Mouse (Mus musculus) midbrain, embryonic 14.5 days (tissue): Measurements from ENCODE around the gene Safb2. TPM values are rescaled to one million over a fixed set of nuclear protein-coding genes. Genes with fewer than 3 reads are reported as not detected.
"Not testable (repeated sequence)": the region's sequence is repeated elsewhere in the genome, so short reads cannot be mapped to it uniquely, and the experiment has no call there.

ENCODE experiments used
- ATAC-seq: fragments of 200-750 bp; cut with Nextera tagmentation; 2 replicates; pipeline ENCODE4 v1.8.0; 2017; ENCODE audit warnings: moderate number of reproducible peaks, moderate library complexity; ENCODE audit not compliant: low FRiP score, low TSS enrichment
- DNase-seq: peaks from one replicate; pipeline ENCODE4 v3.0.0-alpha.2; 2015
- H3K27ac ChIP-seq: fragments of 300-500 bp; sonication (generic); replicated peaks from 2 replicates; pipeline ENCODE4 v1.5.1; 2014; ENCODE audit warnings: mild to moderate bottlenecking, low read depth, low read length, moderate library complexity
- H3K27me3 ChIP-seq: fragments of 300-500 bp; sonication (generic); 2 replicates; pipeline ENCODE4 v1.6.1; 2014; ENCODE audit warnings: low read length, control low read depth, mixed read lengths; ENCODE audit not compliant: control insufficient read depth, insufficient read depth
- H3K36me3 ChIP-seq: fragments of 300-500 bp; sonication (generic); 2 replicates; pipeline ENCODE4 v1.6.1; 2014; ENCODE audit warnings: low read length, control low read depth; ENCODE audit not compliant: control insufficient read depth, insufficient read depth
- H3K4me1 ChIP-seq: fragments of 300-500 bp; sonication (generic); 2 replicates; pipeline ENCODE4 v1.6.1; 2014; ENCODE audit warnings: mild to moderate bottlenecking, antibody characterized with exemption, low read length, control low read depth; ENCODE audit not compliant: control insufficient read depth, insufficient read depth
- H3K4me2 ChIP-seq: fragments of 300-500 bp; sonication (generic); 2 replicates; pipeline ENCODE4 v1.6.1; 2014; ENCODE audit warnings: mild to moderate bottlenecking, low read length, moderate library complexity
- H3K4me3 ChIP-seq: fragments of 300-500 bp; sonication (generic); replicated peaks from 2 replicates; pipeline ENCODE4 v1.5.1; 2014; ENCODE audit warnings: low read depth, low read length
- H3K9ac ChIP-seq: fragments of 300-500 bp; sonication (generic); replicated peaks from 2 replicates; pipeline ENCODE4 v1.6.1; 2014; ENCODE audit warnings: mild to moderate bottlenecking, low read length, moderate library complexity
- H3K9me3 ChIP-seq: fragments of 300-500 bp; sonication (generic); 2 replicates; pipeline ENCODE4 v1.6.1; 2016; ENCODE audit warnings: low read length, control low read depth, mixed read lengths; ENCODE audit not compliant: control insufficient read depth
- WGBS: fragments of 180-500 bp; shearing (Covaris S2); extraction: QIAGEN DNeasy Blood & Tissue Kit; methylation state at CpG from one replicate; pipeline ENCODE4 v1.1.7; 2014; 5-methylcytosine and 5-hydroxymethylcytosine counted together
- polyA plus RNA-seq: library from polyadenylated mRNA; unstranded; fragments of >200 nt; fragmentation: Nextera tagmentation; extraction: Ambion mirVana; gene quantifications from 2 replicates; pipeline ENCODE4 v1.2.1, GENCODE M21; 2014

The Safb2 gene
- polyA plus RNA-seq, 1 experiment from 2014 or later: 51.4 TPM

- Histone ChIP-seq H3K4me3 (peak overlapping the region; percentile 93; the same call in 1 of the 2 replicates), H3K9ac (no peak overlapping the region), H3K27ac (no peak overlapping the region), H3K36me3 (peaks cover 25% of the 10 kb centered on the region), H3K27me3 (no peaks in the 10 kb centered on the region), H3K4me1 (peaks cover 20% of the 10 kb centered on the region), H3K9me3 (no peaks in the 10 kb centered on the region), H3K4me2 (peak overlapping the region; percentile 91)
- 82% methylated on average over 3 of the region's 3 CpGs for whole genome bisulfite sequencing
- ATAC-seq: no peak
- DNase-seq: no peak
These were observed 41.1 kb upstream of the Safb2 start for GRCm38 (mm10) chr17:56625495-56625894.

- ATAC-seq (no peak), DNase-seq (no peak)
- Histone ChIP-seq H3K9ac (no peak overlapping the region), H3K4me2 (no peak overlapping the region), H3K9me3 (no peaks in the 10 kb centered on the region), H3K36me3 (peaks cover 83% of the 10 kb centered on the region), H3K4me1 (peaks cover 12% of the 10 kb centered on the region), H3K27ac (no peak overlapping the region), H3K27me3 (no peaks in the 10 kb centered on the region), H3K4me3 (no peak overlapping the region)
- WGBS: 94% methylated on average over 8 of the region's 8 CpGs
These were observed 33.2 kb upstream of the Safb2 start for GRCm38 (mm10) chr17:56617628-56618027.

- Histone ChIP-seq H3K27ac (no peak overlapping the region), H3K27me3 (no peaks in the 10 kb centered on the region), H3K4me1 (peaks cover 12% of the 10 kb centered on the region), H3K9ac (no peak overlapping the region), H3K4me2 (no peak overlapping the region), H3K4me3 (no peak overlapping the region), H3K36me3 (peaks cover 74% of the 10 kb centered on the region), H3K9me3 (no peaks in the 10 kb centered on the region)
- WGBS: 89% methylated on average over 3 of the region's 3 CpGs
- ATAC-seq (no peak), DNase-seq (no peak)
These were observed 32.3 kb upstream of the Safb2 start for GRCm38 (mm10) chr17:56616725-56617124.

GRCm38 (mm10) chr17:56615792-56616191 lies 31.4 kb upstream of the Safb2 start:
- no peak for DNase-seq
- H3K27me3 ChIP-seq: no peaks in the 10 kb centered on the region
- WGBS: 91% methylated on average over 4 of the region's 4 CpGs
- no peak overlapping the region for H3K9ac ChIP-seq
- H3K36me3 ChIP-seq: peaks cover 68% of the 10 kb centered on the region
- H3K4me1 ChIP-seq: peaks cover 12% of the 10 kb centered on the region
- H3K27ac ChIP-seq: no peak overlapping the region
- ATAC-seq: no peak
- H3K9me3 ChIP-seq: no peaks in the 10 kb centered on the region
- H3K4me2 ChIP-seq: no peak overlapping the region
- no peak overlapping the region for H3K4me3 ChIP-seq

GRCm38 (mm10) chr17:56615136-56615784 lies 30.9 kb upstream of the Safb2 start:
- peaks cover 14% of the 10 kb centered on the region for H3K4me1 ChIP-seq
- 0 out of 2 replicates have a peak overlapping the region, but pooled peaks have one; percentile 67 for H3K9ac ChIP-seq
- H3K36me3 ChIP-seq: peaks cover 63% of the 10 kb centered on the region
- H3K4me2 ChIP-seq: no peak overlapping the region
- no peaks in the 10 kb centered on the region for H3K9me3 ChIP-seq
- no peak overlapping the region for H3K27ac ChIP-seq
- H3K27me3 ChIP-seq: no peaks in the 10 kb centered on the region
- WGBS: 91% methylated on average over 11 of the region's 11 CpGs
- DNase-seq (no peak), ATAC-seq (no peak)
- no peak overlapping the region for H3K4me3 ChIP-seq

GRCm38 (mm10) chr17:56614391-56615135 lies 30.2 kb upstream of the Safb2 start:
- Histone ChIP-seq H3K9ac (peak overlapping the region; percentile 67), H3K4me2 (peak overlapping the region; percentile 70), H3K4me1 (peaks cover 17% of the 10 kb centered on the region), H3K4me3 (peak overlapping the region; percentile 68), H3K27ac (no peak overlapping the region), H3K36me3 (peaks cover 56% of the 10 kb centered on the region), H3K27me3 (no peaks in the 10 kb centered on the region), H3K9me3 (no peaks in the 10 kb centered on the region)
- ATAC-seq (no peak), DNase-seq (no peak)
- WGBS: 34% methylated on average over 14 of the region's 14 CpGs

- peak overlapping the region; percentile 68 for H3K4me3 ChIP-seq
- peak overlapping the region; percentile 70 for H3K4me2 ChIP-seq
- H3K9me3 ChIP-seq, DNase-seq, H3K27me3 ChIP-seq, ATAC-seq: not testable (repeated sequence)
- peak overlapping the region; percentile 67 for H3K9ac ChIP-seq
- H3K27ac ChIP-seq: peak overlapping the region; percentile 91
- H3K36me3 ChIP-seq: peaks cover 49% of the 10 kb centered on the region
- under 1% methylated on average over 26 of the region's 26 CpGs for WGBS
- peaks cover 19% of the 10 kb centered on the region for H3K4me1 ChIP-seq
These were observed 29.5 kb upstream of the Safb2 start for GRCm38 (mm10) chr17:56613893-56614292.

GRCm38 (mm10) chr17:56613236-56613844 lies 29.0 kb upstream of the Safb2 start, which contains the start of gene Rpl36:
Rpl36 (plus strand) TSS chr17:56613416.
- under 1% methylated on average over 52 of the region's 52 CpGs for WGBS
- H3K4me2 ChIP-seq: peak within 1 kb of the TSS; percentile 70
- H3K36me3 ChIP-seq: peaks cover 44% of the 10 kb centered on the region
- peak within 1 kb of the TSS; percentile 91 for H3K27ac ChIP-seq
- H3K9me3 ChIP-seq: no peaks in the 10 kb centered on the region
- ATAC-seq: peak; percentile 62
- peak within 1 kb of the TSS; percentile 67 for H3K9ac ChIP-seq
- peak within 1 kb of the TSS; percentile 68 for H3K4me3 ChIP-seq
- H3K4me1 ChIP-seq: peaks cover 22% of the 10 kb centered on the region
- no peaks in the 10 kb centered on the region for H3K27me3 ChIP-seq
- peak; percentile 97 for DNase-seq
